Mouse (Mus musculus) liver, embryonic 14.5 days (tissue): ENCODE results near the gene Gnb2.

ENCODE experiments used
- CTCF ChIP-seq: IDR thresholded peaks from 2 replicates; pipeline ENCODE4 v1.5.1; 2016; ENCODE audit warnings: antibody characterized with exemption, low read depth, control low read depth
- EP300 ChIP-seq: IDR thresholded peaks from 2 replicates; pipeline ENCODE4 v1.6.1; 2016; ENCODE audit warnings: antibody characterized with exemption, low read depth

GRCm38 (mm10) chr5:137514811-137515210 is 18.5 kb downstream of the Gnb2 start:
- TF ChIP-seq EP300 (no peak), CTCF (no peak)
